Mouse (Mus musculus) layer of hippocampus, adult 18-20 months (tissue): ENCODE results near the gene Pla2g2d. TPM values are rescaled to one million over a fixed set of nuclear protein-coding genes. Genes with fewer than 3 reads are reported as not detected.

ENCODE experiments used
- DNase-seq, 2 experiments: peaks; one replicate each; pipeline ENCODE4 v3.0.0; 2022; ENCODE audit warnings: low spot score in 2 of 2
- long read RNA-seq: library from polyadenylated mRNA; stranded (forward); transcript quantifications from one replicate; pipeline ENCODE4 v2.0.0, GENCODE M21; 2021
- total RNA-seq, 2 experiments: library from RNA; stranded (reverse); gene quantifications; 2 replicates each; pipeline ENCODE4 v1.2.3; 2021

Pla2g2d gene
- under 1 TPM; 0.56 to 0.62 TPM for total RNA-seq
- long read RNA-seq: 0 reads

GRCm38 (mm10) chr4:138775435-138775834 lies at the start of gene Pla2g2d:
Gene Pla2g2d (plus strand): TSS chr4:138775735.
- peak in 1 of 2 experiments; percentile 42 for DNase-seq

DNA sequence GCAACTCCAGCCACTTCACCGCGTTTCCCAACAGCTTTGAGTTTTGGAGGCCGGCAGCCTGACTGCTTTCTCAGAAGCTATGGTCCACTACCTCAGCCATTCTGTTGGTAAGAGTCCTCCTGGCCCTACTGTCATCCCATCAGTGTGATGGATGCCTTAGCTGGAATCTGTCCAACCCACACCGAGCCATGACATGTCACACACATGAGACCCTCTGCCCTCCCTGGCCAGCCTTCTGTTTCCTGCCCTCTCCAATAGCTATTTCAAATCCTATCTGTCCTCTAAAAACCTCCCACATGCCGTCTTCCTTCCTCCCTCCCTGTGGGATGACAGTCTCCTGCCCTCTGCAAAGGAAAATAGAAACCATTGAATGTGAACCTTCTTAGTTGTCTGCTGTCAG lies 49.8 kb upstream of the Pla2g2d start:
- DNase-seq: no peak

- DNase-seq: no peak
These were observed 46.4 kb upstream of the Pla2g2d start for GRCm38 (mm10) chr4:138729018-138729703.

DNA sequence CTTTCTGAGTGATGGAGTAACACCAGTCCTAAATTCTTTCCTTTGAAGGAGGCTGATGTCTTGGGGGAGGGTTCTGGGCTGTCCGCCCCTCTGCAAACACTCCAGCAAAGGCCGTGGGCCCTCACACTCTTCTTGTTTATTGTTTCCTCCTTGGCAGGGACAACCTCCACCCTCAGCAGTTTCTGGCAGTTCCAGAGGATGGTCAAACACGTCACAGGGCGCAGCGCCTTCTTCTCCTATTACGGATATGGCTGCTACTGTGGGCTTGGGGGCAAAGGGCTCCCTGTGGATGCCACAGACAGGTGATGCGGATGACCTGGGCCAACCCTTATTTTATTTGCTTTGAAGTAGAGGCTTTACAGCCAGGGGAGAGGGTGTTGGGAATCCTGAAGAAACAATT lies 41.4 kb upstream of the Pla2g2d start:
- no peak for DNase-seq

DNA sequence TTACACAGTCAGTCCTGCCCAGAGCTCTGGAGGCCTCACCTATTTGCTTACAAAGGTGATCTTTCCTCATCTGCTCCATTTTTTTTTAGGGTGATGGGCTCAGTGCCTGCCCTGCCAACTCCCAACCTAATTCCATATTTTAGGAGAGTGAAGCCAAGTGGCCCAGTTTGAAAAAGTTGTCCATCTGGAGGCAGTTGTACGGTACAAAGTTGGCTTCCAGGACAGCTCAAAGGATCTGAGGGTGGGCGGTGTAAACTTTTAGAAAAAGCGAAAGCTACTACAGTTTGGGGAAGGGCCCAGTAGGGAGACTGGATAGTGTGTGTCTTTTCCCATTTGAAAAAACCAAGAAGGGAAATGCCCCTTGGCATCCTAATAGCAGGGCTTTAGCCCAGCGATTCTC lies 40.7 kb upstream of the Pla2g2d start:
- DNase-seq: no peak

DNA sequence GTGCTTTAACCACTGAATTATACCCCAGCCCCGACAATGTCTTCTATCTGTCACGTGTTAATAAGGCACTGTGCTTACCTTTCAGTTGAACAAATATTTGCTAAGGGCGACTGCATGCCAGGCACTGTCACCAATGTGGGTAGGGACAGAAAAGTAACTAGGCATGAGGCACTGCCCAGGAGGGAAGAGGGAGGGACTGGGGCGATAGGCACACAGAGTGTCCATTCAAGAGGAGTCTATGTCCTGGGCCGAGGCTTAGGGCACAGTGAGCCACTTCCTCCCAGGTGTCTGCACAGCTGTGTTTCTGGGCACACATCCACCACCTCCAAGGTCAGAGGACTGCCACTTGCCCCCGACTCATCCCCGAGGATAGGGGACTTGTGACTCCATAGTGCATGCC lies 38.5 kb upstream of the Pla2g2d start, which contains the start of gene Ubxn10:
Ubxn10 (minus strand) TSS at position 137 of the 400 bp plus-strand sequence.
- no peak for DNase-seq

- peak; percentile 39 to 66 for DNase-seq
These were observed 36.2 kb upstream of the Pla2g2d start for GRCm38 (mm10) chr4:138739136-138739851.

- DNase-seq: no peak
These were observed 29.7 kb upstream of the Pla2g2d start for GRCm38 (mm10) chr4:138745884-138746283.

DNA sequence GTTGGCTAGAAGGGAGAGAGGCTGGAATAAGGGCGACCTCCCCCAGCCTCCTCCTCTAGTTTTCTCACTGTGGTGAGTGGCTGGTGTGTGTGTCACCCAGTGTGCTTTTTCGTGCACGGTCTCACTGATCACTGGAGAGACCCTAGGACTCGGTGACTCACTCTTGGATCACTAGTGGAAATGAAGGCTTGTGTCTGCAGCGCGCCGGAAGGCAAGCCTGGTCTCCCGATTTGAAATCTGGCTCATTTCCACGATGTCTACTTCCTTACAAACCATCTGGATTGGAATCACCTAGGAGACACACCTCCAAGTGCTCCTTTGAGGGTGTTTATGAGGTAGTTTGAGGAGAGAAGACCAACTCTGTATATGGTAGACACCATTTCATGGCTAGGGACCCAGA lies 28.7 kb upstream of the Pla2g2d start:
- no peak for DNase-seq

DNA sequence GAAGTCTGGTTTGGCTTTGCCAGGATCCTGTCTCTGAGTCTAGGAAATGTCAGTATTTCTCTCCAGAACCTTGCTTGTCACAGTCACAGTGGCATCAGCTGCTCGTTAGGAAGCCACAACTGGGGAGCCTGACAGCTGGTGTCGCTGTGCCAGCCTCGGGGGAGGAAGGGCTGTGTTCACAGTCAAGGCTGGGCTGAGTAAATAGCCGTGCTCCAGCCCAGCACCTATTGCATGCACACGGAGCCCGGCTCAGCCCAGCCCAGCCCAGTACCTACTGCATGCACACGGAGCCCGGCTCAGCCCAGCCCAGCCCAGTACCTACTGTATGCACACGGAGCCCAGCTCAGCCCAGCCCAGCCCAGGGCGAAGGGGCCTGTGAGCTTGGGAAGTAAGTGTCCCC lies 27.7 kb upstream of the Pla2g2d start:
- no peak for DNase-seq

DNA sequence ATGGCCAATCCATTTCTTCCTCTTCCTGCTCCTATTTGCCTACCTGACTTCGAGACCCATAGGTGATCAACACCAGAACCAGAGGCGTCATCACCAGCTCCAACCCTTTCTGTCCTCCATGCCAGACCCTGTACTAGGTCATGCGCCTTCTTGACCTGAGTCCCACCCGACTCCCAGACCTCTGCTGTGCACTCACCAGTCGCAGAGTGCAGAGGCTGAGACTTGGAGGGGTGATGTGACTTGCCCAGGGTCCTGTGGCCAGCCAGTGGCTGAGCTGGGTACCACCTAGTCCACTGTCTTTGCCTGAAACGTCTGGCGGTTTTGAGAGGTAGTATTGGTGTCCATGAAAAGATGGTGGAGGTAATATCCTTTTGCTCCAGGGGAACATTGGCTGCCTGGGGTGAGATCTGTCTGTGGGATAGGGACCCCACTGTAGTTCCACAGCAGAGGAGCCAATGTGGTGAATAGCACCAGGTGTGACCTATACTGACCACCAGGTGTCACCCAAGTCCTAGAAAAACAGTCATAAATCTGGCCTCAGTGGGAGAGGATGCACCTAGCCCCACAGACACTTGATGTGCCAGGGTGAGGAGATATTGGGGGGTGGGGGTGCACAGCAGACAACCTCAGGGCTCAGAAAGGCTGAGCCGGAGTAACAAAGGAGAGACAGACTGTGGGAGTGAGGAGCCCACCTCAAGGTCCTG lies 27.0 kb upstream of the Pla2g2d start:
- peak in 1 of 2 experiments; percentile 79 for DNase-seq

- DNase-seq: no peak
These were observed 22.9 kb upstream of the Pla2g2d start for GRCm38 (mm10) chr4:138752603-138753002.

DNA sequence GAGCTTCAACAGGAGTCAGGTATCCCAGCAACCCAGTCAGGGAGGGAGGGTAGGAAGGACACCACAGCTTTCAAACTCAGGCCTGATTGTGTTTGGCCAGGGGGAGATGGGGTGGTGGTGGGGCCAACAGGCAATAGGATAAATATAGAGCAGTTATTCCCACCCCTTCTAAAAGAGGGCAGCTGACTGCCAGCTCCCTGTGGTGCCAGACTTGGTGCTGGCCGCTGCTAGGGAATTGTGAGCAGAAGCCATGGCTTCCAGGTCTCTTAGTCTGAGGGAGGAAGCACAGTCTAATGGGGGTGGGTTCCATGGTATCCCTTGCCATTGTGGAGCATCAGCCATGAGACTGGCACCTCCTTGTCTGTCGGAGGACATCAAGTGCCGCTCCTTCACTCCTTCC lies 21.9 kb upstream of the Pla2g2d start:
- no peak for DNase-seq

- no peak for DNase-seq
These were observed 21.1 kb upstream of the Pla2g2d start for GRCm38 (mm10) chr4:138754432-138754831.

- no peak for DNase-seq
These were observed 20.1 kb upstream of the Pla2g2d start for GRCm38 (mm10) chr4:138755439-138755838.

GRCm38 (mm10) chr4:138755983-138756382 lies 19.6 kb upstream of the Pla2g2d start:
- peak in 1 of 2 experiments; percentile 63 for DNase-seq

DNA sequence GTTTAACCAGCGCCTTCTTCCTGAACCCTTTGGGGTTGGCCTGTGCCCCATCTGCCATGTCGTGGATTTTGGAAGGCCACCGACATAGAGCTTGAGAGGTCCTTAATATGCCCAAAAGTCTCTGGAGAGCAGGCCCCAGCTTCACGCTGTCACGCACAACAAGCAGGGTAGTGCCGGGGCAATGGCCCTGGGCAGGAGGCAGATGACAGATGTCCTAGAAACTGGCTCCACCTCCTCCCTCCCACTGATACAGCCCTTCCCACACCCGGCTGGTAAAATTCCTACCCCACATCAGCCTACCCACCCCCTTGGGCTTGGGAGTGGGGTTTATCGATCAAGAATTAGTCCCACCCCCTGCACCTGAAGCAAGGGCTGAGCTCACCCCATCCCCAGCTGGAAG lies 18.1 kb upstream of the Pla2g2d start, which contains the start of gene Pla2g2f:
Pla2g2f (minus strand) TSS at position 211 of the 400 bp plus-strand sequence.
- DNase-seq: no peak

- no peak for DNase-seq
These were observed 13.3 kb upstream of the Pla2g2d start for GRCm38 (mm10) chr4:138762266-138762665.

- DNase-seq: no peak
These were observed 3.6 kb upstream of the Pla2g2d start for GRCm38 (mm10) chr4:138771970-138772369.

DNA sequence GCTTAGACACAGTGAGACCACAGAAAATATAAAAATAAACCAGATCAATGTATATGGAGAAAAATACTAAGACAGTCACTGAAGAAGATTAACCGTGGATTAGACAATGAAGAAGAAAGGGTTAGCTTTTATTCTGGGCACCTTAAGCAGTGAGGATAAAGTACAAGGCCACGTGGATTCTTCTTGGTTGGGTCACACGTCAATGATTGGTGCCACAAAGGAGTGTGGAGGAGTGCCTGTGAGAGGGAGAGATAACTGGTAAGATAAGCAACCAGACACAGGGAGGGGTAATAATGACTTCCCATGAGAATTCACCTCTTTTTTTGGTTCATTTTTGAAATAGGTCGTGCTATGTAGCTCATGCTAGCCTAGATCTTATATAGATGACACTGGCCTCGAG lies 3.1 kb upstream of the Pla2g2d start:
- no peak for DNase-seq

DNA sequence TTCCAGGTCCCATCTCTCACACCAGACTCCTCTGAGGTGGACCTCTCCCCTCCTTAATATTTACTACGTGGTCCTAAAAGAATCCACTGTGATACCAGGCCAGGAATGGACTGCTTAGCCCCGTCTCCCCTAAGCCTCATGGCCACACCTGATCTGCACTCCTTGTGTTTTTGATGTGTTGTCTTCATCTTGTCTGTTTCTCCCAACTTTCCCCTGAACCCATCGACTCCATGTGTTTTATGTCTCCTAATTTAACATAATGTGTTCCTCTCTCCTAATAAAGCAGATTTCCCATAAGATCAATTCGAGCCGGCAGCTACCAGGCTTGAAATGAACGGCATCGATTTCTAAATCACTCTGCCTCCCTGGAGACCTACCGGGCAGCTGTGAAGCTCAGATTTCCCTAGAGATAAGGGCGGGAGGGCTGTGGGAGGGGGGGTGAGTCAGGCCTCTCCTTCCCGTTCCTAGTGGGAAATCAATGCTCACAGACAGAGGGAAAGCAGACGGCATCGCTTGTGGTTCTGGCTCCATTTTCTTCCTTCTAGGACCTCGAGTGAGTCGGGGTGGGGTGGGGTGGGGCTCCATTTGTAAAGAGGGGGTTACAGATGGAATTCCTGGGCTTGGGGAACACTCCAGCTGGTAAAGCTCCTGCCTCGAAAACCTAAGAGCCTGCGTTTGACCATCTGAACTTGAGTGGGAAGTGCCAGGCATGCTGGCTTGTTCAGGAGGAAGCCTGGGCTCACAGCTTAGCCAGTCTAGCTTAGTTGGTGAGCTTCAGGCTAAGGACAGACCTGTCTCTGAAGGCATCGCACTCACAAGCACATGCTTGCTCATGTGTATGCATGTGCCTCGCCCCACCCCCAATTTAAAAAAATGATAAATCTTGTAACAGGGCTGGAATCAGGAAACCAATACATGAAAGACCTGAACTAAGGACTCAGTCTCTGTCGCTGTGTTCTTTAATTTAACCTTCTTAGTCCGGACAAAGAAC lies 2.2 kb downstream of the Pla2g2d start:
- no peak for DNase-seq
